Mouse (Mus musculus) midbrain, embryonic 16.5 days (tissue): ENCODE data around the gene Sdhc. TPM values are rescaled to one million over a fixed set of nuclear protein-coding genes. Genes with fewer than 3 reads are reported as not detected.
"Not testable (repeated sequence)": the region's sequence is repeated elsewhere in the genome, so short reads cannot be mapped to it uniquely, and the experiment has no call there.

ENCODE experiments used
- ATAC-seq: fragments of 200-750 bp; cut with Nextera tagmentation; 2 replicates; pipeline ENCODE4 v1.8.0; 2017; ENCODE audit warnings: moderate TSS enrichment
- H3K27ac ChIP-seq: fragments of 300-500 bp; sonication (generic); 2 replicates; pipeline ENCODE4 v1.5.1; 2014; ENCODE audit warnings: mild to moderate bottlenecking, low read length, mixed read lengths
- H3K27me3 ChIP-seq: fragments of 300-500 bp; sonication (generic); 2 replicates; pipeline ENCODE4 v1.6.1; 2014; ENCODE audit warnings: low read depth, low read length, mixed read lengths; ENCODE audit not compliant: control insufficient read depth, insufficient read depth
- H3K36me3 ChIP-seq: fragments of 300-500 bp; sonication (generic); 2 replicates; pipeline ENCODE4 v1.6.1; 2014; ENCODE audit warnings: mild to moderate bottlenecking, low read length, moderate library complexity, mixed read lengths; ENCODE audit not compliant: control insufficient read depth, insufficient read depth
- H3K4me1 ChIP-seq: fragments of 300-500 bp; sonication (generic); 2 replicates; pipeline ENCODE4 v1.6.1; 2014; ENCODE audit warnings: mild to moderate bottlenecking, low read length, mixed read lengths; ENCODE audit not compliant: control insufficient read depth, insufficient read depth
- H3K4me2 ChIP-seq: fragments of 300-500 bp; sonication (generic); 2 replicates; pipeline ENCODE4 v1.6.1; 2014; ENCODE audit warnings: mild to moderate bottlenecking, low read length, mixed read lengths
- H3K4me3 ChIP-seq: fragments of 300-500 bp; sonication (generic); 2 replicates; pipeline ENCODE4 v1.5.1; 2014; ENCODE audit warnings: low read depth, mild to moderate bottlenecking, low read length, moderate library complexity, mixed read lengths
- H3K9ac ChIP-seq: fragments of 300-500 bp; sonication (generic); 2 replicates; pipeline ENCODE4 v1.6.1; 2014; ENCODE audit warnings: low read depth, low read length, mixed read lengths
- H3K9me3 ChIP-seq: fragments of 300-500 bp; sonication (generic); replicated peaks from 2 replicates; pipeline ENCODE4 v1.6.1; 2014; ENCODE audit warnings: mild to moderate bottlenecking, low read length, mixed read lengths; ENCODE audit not compliant: control insufficient read depth, poor library complexity, severe bottlenecking
- WGBS: fragments of 180-500 bp; shearing (Covaris S2); extraction: QIAGEN DNeasy Blood & Tissue Kit; methylation state at CpG from one replicate; pipeline ENCODE4 v1.1.7; 2014; 5-methylcytosine and 5-hydroxymethylcytosine counted together
- polyA plus RNA-seq: library from polyadenylated mRNA; unstranded; fragments of >200 nt; fragmentation: Nextera tagmentation; extraction: Ambion mirVana; gene quantifications from 2 replicates; pipeline ENCODE4 v1.2.1, GENCODE M21; 2015

The Sdhc gene
- polyA plus RNA-seq, 1 experiment from 2014 or later = 311 TPM

- H3K9me3 ChIP-seq = no peaks in the 10 kb centered on the region
- H3K36me3 ChIP-seq = no peaks in the 10 kb centered on the region
- no peaks in the 10 kb centered on the region; the same call in 1 of the 2 replicates for H3K27me3 ChIP-seq
- H3K4me3 ChIP-seq = no peak overlapping the region
- H3K9ac ChIP-seq = no peak overlapping the region
- WGBS = 41% methylated on average over 2 of the region's 2 CpGs
- H3K27ac ChIP-seq = no peak overlapping the region
- ATAC-seq = no peak
- no peak overlapping the region for H3K4me2 ChIP-seq
- peaks cover 13% of the 10 kb centered on the region for H3K4me1 ChIP-seq
Observed at GRCm38 (mm10) chr1:171101033-171101432, 49.4 kb downstream of the Sdhc start.

DNA sequence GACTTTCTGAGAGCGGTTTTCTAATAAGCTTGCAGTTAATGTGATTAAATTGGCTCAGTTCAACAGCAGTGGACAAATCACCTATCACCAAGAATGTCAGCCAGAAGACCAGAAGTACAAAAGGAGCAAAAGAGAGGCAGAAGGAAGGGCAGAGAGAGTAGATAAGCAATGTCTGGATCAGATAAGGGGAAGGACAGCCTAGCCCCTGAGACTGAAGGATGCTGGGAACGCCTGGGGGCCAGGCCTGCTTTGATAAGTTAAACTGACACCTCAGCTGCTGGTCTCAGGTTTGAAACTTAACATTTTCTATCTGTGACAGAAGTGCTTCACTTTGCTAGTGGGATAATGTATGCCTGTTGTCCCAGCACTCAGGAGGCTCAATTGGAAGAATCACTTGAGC lies 52.8 kb downstream of the Sdhc start:
- no peak overlapping the region for H3K27ac ChIP-seq
- WGBS = 46% methylated on average over 2 of the region's 2 CpGs
- no peak overlapping the region for H3K4me2 ChIP-seq
- peaks cover 7% of the 10 kb centered on the region for H3K4me1 ChIP-seq
- no peak overlapping the region for H3K9ac ChIP-seq
- no peaks in the 10 kb centered on the region for H3K9me3 ChIP-seq
- no peaks in the 10 kb centered on the region for H3K36me3 ChIP-seq
- no peak overlapping the region for H3K4me3 ChIP-seq
- H3K27me3 ChIP-seq = no peaks in the 10 kb centered on the region; the same call in none of the 2 replicates
- ATAC-seq = no peak

- no peaks in the 10 kb centered on the region; the same call in none of the 2 replicates for H3K27me3 ChIP-seq
- ATAC-seq = no peak
- H3K4me2 ChIP-seq = no peak overlapping the region
- peaks cover 7% of the 10 kb centered on the region for H3K4me1 ChIP-seq
- no peaks in the 10 kb centered on the region for H3K9me3 ChIP-seq
- no peak overlapping the region for H3K27ac ChIP-seq
- H3K36me3 ChIP-seq = no peaks in the 10 kb centered on the region
- no peak overlapping the region for H3K9ac ChIP-seq
- no peak overlapping the region for H3K4me3 ChIP-seq
Observed at GRCm38 (mm10) chr1:171097136-171097535, 53.3 kb downstream of the Sdhc start.

DNA sequence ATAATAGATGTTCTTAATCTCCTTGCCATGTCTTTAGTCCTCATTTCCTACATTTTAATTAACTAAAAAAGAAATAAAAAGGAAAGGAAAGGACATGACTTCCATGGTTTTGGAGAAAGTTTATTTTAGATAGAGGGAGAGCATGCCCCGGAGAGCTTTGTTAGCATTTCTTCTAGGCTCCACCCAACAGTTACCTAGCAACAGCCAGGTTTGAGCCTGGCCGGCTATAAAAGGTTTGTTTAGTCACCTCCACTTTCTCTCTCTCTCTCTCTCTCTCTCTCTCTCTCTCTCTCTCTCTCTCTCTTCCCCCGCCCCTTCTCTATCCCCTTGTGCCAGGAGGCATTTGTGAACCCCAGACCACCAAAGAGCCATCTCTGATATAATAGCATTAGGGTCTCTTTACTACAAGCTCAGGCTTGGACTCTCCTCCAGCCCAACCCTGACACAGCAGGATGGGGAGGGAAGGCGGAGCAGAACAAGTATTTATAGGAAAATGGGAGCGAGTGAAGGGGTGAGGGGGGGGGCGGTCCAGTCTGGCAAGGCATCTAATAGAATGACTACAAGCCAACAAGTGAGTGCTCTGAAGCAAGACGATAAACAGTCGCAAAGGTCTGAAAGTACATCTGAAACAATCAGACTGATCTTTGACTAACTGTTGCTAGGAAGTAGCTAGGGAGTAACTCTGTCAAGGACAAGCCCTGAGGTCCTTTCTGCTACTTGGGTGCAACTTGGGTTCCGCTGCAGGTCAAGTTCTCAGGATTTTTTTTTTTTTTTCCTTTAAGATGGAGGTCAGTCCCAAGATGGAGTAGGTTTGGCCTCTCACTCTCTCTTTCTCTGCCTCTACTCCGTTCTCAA lies 54.1 kb downstream of the Sdhc start:
- Histone ChIP-seq H3K36me3 (no peaks in the 10 kb centered on the region), H3K27ac (no peak overlapping the region), H3K4me2 (peak overlapping the region; percentile 33; the same call in 1 of the 2 replicates), H3K4me3 (no peak overlapping the region), H3K4me1 (peaks cover 7% of the 10 kb centered on the region), H3K27me3 (no peaks in the 10 kb centered on the region; the same call in none of the 2 replicates), H3K9me3 (no peaks in the 10 kb centered on the region), H3K9ac (no peak overlapping the region)
- ATAC-seq = no peak
- 16% methylated on average over 10 of the region's 10 CpGs for WGBS

DNA sequence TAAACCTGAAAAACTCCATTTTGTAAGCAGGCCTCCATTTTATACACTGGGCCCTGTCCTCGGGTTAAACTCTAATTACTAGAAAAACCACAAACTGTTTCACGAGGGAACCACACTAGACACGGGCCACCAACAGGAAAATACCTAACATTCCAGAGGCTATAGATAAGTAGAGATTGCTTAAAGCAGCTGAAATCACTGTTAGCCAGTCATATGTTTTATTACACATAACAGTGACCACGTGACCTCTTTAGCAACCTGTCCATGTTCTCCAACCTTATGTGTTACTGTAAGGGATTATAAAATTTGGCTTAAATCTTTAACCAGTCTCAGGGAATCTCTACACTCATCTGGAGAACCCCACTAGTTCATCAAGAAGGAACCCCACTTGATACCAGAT lies 56.0 kb downstream of the Sdhc start:
- Histone ChIP-seq H3K27me3 (no peaks in the 10 kb centered on the region; the same call in none of the 2 replicates), H3K4me3 (no peak overlapping the region), H3K9me3 (no peaks in the 10 kb centered on the region), H3K27ac (no peak overlapping the region), H3K4me2 (no peak overlapping the region), H3K4me1 (peaks cover 5% of the 10 kb centered on the region; the same call in 1 of the 2 replicates), H3K36me3 (no peaks in the 10 kb centered on the region), H3K9ac (no peak overlapping the region)
- 89% methylated on average over 4 of the region's 4 CpGs for WGBS
- ATAC-seq = no peak

DNA sequence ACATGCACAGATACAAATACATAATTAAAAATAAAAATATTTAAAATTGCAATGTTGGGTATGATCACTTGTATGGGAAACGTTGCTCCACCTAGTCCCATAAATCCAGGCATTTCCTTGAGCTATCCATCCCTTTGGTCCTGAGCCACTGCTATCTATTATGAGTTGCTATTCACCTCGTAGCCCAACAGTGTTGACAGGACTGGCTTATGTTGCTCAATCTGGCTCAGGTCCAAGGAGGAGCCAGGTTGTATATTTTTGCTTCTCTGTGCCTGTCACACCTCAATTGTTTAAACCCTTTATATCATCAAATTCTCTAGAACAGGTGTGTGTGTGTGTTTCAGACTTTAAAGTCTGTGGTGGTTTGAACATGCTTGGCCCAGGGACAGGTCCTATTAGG lies 59.6 kb downstream of the Sdhc start:
- H3K36me3 ChIP-seq = no peaks in the 10 kb centered on the region
- WGBS = 83% methylated on average over 2 of the region's 2 CpGs

GRCm38 (mm10) chr1:171089891-171090290 lies 60.5 kb downstream of the Sdhc start:
- no peaks in the 10 kb centered on the region for H3K4me1 ChIP-seq
- no peaks in the 10 kb centered on the region for H3K36me3 ChIP-seq
- H3K4me3 ChIP-seq = no peak overlapping the region
- H3K27ac ChIP-seq = no peak overlapping the region
- peaks cover 4% of the 10 kb centered on the region for H3K27me3 ChIP-seq
- no peak overlapping the region for H3K9ac ChIP-seq
- WGBS = 95% methylated on average over 1 of the region's 1 CpGs
- H3K4me2 ChIP-seq = no peak overlapping the region
- no peak for ATAC-seq
- no peaks in the 10 kb centered on the region for H3K9me3 ChIP-seq

More for the DNA sequence above, 59.6 kb downstream of the Sdhc start:
- Histone ChIP-seq H3K4me3 (no peak overlapping the region), H3K27ac (no peak overlapping the region), H3K9ac (no peak overlapping the region), H3K4me1 (no peaks in the 10 kb centered on the region), H3K27me3 (peaks cover 4% of the 10 kb centered on the region), H3K9me3 (no peaks in the 10 kb centered on the region), H3K4me2 (no peak overlapping the region)
- no peak for ATAC-seq

DNA sequence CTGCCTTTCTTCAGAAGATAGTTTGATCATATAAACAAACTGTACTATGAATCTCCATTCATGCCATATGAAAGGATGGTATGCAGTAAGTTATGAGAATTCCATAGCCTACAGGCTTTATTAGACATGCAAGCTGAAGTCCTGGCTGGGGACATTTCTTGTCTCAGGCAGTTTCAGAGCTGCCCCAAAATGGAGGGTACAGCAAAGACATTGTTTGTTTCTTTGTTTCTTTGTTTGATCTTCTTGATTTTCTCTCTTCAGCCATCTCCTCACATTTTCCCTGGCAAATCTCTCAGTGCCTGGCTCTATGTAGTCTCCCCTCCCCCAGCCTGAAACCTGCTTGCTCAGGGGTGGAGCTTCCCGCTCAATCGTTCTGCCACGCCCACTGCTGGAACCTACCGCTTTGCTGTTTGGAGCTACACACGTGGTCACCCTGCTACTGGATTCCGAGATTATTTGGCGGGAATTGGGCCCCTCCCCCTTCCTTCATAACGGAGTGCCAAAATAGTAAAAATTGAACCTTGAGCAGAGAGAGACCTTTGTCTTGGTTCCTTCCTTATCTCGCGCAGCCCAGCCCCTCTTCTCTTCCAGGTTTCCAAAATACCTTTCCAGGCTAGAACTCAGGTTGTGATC lies 62.0 kb downstream of the Sdhc start:
- not testable (repeated sequence) for H3K4me1 ChIP-seq, ATAC-seq, H3K27ac ChIP-seq, H3K36me3 ChIP-seq, H3K9ac ChIP-seq, H3K27me3 ChIP-seq, H3K9me3 ChIP-seq
- WGBS = 4% methylated on average over 10 of the region's 10 CpGs
- H3K4me2 ChIP-seq = peak overlapping the region; percentile 40
- peak overlapping the region; percentile 18 for H3K4me3 ChIP-seq

GRCm38 (mm10) chr1:171085718-171086117 lies 64.7 kb downstream of the Sdhc start:
- Histone ChIP-seq H3K9ac (peak overlapping the region; percentile 63), H3K4me2 (peak overlapping the region; percentile 67), H3K36me3 (no peaks in the 10 kb centered on the region), H3K9me3 (no peaks in the 10 kb centered on the region), H3K4me1 (no peaks in the 10 kb centered on the region), H3K27ac (no peak overlapping the region), H3K4me3 (peak overlapping the region; percentile 61), H3K27me3 (peaks cover 4% of the 10 kb centered on the region)
- ATAC-seq = peak; percentile 26; the same call in 1 of the 2 replicates
- WGBS = under 1% methylated on average over 26 of the region's 26 CpGs
